ENCODE assay signal across 30 mouse cellular contexts in the genomic region with DNA sequence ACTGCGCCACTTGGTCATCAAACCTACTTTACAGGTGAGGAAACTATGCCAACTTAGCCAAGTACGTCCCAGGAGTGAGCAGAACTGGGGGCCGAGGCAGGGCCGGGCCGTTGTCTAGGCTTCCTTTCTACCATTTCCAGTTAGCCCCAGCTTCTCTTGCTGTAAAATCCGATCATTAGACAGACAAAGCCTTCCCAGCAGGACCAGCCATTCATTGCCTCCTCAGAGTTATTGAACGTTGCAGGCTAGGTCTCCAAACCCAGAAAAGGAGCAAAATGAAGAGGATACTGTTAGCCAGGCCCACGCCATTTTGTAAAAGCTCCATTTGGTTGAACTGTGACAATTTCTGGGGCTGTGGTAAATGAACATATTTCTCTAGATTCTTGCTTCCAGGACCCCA. TPM values are rescaled to one million over a fixed set of nuclear protein-coding genes. Genes with fewer than 3 reads are reported as not detected.
"Had no signal": no experiment of that assay in that cellular context is flagged by ENCODE, and none has a peak within 500 bp of the region (broad histone marks: within the 10 kb centered on the region; RNA-seq: fewer than 3 reads in every experiment).

No protein-coding gene starts in this region.

- H3K36me3 ChIP-seq: heart, embryonic 13.5 days; heart, embryonic 15.5 days; hindbrain, embryonic 13.5 days; hindbrain, embryonic 15.5 days; kidney, embryonic 15.5 days; limb, embryonic 13.5 days; limb, embryonic 15.5 days; liver, embryonic 12.5 days had no signal

- ATAC-seq: hindbrain, postnatal 0 days; intestine, embryonic 16.5 days; liver, embryonic 12.5 days had no signal

- H3K9ac ChIP-seq: heart, embryonic 13.5 days; heart, embryonic 15.5 days; hindbrain, embryonic 13.5 days; hindbrain, embryonic 15.5 days; kidney, embryonic 15.5 days; limb, embryonic 13.5 days; limb, embryonic 15.5 days; liver, embryonic 12.5 days had no signal

- H3K4me1 ChIP-seq: hindbrain, embryonic 15.5 days; liver, embryonic 12.5 days had no signal

- H3K4me3 ChIP-seq: gastrocnemius, adult 2 months; heart, adult 2 months; heart, embryonic 13.5 days; heart, embryonic 15.5 days; hindbrain, embryonic 13.5 days; hindbrain, embryonic 15.5 days; kidney, embryonic 15.5 days; limb, embryonic 13.5 days; limb, embryonic 15.5 days; liver, embryonic 12.5 days had no signal

- H3K9me3 ChIP-seq: heart, embryonic 13.5 days; heart, embryonic 15.5 days; hindbrain, embryonic 13.5 days; hindbrain, embryonic 15.5 days; kidney, embryonic 15.5 days; limb, embryonic 13.5 days; limb, embryonic 15.5 days; liver, embryonic 12.5 days had no signal

- H3K4me2 ChIP-seq: heart, embryonic 11.5 days; heart, embryonic 13.5 days; heart, embryonic 15.5 days; hindbrain, embryonic 13.5 days; hindbrain, embryonic 15.5 days; kidney, embryonic 15.5 days; limb, embryonic 13.5 days; limb, embryonic 15.5 days; liver, embryonic 12.5 days had no signal

- DNase-seq: gastrocnemius, adult 2 months; gastrocnemius, postnatal 14 days; gastrocnemius, postnatal 36 days; heart, adult 11 months; heart, adult 2 months; heart, postnatal 14 days; heart, postnatal 36 days; kidney, adult 11 months; kidney, adult 2 months; kidney, adult 9 months; kidney, postnatal 14 days; kidney, postnatal 36 days; layer of hippocampus, adult 9-11 months; layer of hippocampus, postnatal 36 days; left cerebral cortex, postnatal 4 days had no signal

- H3K27ac ChIP-seq: gastrocnemius, adult 2 months; heart, adult 2 months; heart, embryonic 13.5 days; heart, embryonic 15.5 days; hindbrain, embryonic 13.5 days; hindbrain, embryonic 15.5 days; hindbrain, postnatal 0 days; kidney, embryonic 15.5 days; kidney, postnatal 0 days; limb, embryonic 13.5 days; limb, embryonic 15.5 days; liver, embryonic 12.5 days had no signal

- H3K27me3 ChIP-seq: heart, embryonic 15.5 days; kidney, embryonic 15.5 days; limb, embryonic 13.5 days; limb, embryonic 15.5 days had no signal

RNA-seq across cellular contexts. Expression of a gene that starts 19.0 kb away (rescaled TPM):
- polyA plus RNA-seq: heart, embryonic 11.5 days had no signal

RNA-seq across cellular contexts. Expression of a gene that starts 22.7 kb away (rescaled TPM):
- polyA plus RNA-seq: large intestine, adult 2 months; limb, embryonic 11.5 days had no signal

RNA-seq across cellular contexts. Expression of a gene that starts 40.7 kb away (rescaled TPM):
- polyA plus RNA-seq: kidney, adult 2 months; liver, adult 2 months; liver, embryonic 12.5 days had no signal
